Mouse (Mus musculus): ENCODE results near the gene Hspa12b. TPM values are rescaled to one million over a fixed set of nuclear protein-coding genes. Genes with fewer than 3 reads are reported as not detected.

The Hspa12b gene
- total RNA-seq, 2 experiments from 2014 or later: 9.3 to 10.9 TPM

- no peak for DNase-seq (ENCODE audit: low spot score in 2 of 2)
Measured at GRCm38 (mm10) chr2:131128636-131129157, 1.6 kb downstream of the Hspa12b start.

- DNase-seq (ENCODE audit: low spot score in 2 of 2): no peak
Measured at GRCm38 (mm10) chr2:131129836-131130235, 2.8 kb downstream of the Hspa12b start.

GRCm38 (mm10) chr2:131130849-131131248 is 3.8 kb downstream of the Hspa12b start:
- DNase-seq (ENCODE audit: low spot score in 2 of 2): no peak

GRCm38 (mm10) chr2:131132111-131132888 is 5.2 kb downstream of the Hspa12b start:
- DNase-seq (ENCODE audit: low spot score in 2 of 2): peak in 1 of 2 experiments; percentile 0

DNA sequence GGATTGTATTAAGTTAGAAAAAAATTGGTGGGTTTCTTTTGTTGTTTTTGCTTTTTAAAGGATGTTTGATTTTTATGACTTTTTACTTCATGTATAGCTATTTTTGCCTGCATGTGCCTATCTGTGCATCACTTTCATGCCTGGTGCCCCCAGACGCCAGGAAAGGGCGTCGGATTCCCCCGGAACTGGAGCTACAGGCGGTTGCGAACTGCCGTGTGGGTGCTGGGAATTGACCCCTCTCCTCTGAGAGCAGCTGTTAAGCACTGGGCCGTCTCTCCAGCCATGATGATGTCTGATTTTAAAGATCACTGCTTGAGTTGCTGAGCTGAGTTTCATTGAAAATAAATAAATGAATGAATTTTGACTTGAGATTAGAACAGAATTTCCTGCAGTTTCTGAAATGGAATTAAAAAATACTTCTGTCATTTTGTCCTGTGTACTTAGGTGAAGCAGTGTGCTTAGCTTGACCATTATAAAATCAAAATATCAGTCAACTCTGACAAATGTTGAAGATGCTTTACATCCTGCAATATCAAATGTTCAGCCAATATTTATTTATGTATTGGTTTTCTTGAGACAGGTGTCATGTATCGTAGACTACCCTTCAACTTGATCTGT is 6.0 kb downstream of the Hspa12b start, which contains the start of gene Gm11037:
Gene Gm11037, plus strand, starts transcription at position 568 of the 618 bp plus-strand sequence.
- DNase-seq (ENCODE audit: low spot score in 2 of 2): peak in 1 of 2 experiments; percentile 0

DNA sequence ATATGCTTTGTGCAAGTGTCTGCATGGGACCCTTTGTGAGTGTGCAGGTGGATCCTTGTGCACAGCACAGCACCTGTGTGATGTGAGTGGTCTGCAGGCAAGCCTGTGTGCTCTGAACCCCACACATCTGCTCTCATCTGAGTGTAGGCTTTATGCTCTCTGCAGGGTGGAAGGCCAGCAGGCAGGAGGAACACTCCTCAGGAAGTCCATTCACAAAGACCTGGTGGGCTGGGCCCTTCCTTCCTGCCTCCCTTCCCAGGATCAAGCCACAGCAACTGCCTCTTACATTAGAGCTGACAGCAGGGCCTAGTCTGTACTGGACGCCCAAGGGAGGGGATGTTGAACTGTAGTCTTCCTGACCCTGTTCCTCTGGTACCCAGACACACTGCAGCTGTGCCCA is 7.3 kb downstream of the Hspa12b start:
- DNase-seq (ENCODE audit: low spot score in 2 of 2): peak; percentile 2 to 7

DNA sequence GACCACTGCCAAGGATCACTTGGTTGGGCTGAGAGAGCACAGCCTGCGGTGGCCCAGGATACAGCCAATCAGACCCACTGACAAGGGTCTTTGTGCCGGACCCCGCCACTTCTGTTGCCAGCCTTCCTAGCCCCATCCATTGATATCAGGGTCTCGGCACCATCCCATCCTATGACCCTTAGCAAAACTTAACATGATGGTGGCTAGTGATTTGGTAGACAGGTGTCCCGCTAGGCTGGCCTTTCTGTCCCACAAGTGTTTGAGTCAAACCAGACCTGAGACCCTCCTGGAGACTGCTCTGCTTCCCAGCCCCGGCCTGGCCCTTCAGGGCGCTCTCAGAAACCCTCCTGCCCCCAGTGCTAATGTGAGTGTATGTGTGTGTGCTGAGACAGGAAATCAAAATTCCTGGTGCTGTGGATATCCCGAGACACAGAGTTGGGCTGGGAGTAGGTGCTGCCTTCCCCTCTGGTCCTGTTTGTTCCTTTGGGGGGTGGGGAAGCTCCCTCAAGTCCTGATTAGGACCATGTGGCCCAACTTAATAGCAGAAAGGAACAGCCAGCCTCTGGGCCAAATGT is 7.8 kb downstream of the Hspa12b start:
- peak; percentile 1 to 4 for DNase-seq (ENCODE audit: low spot score in 2 of 2)

DNA sequence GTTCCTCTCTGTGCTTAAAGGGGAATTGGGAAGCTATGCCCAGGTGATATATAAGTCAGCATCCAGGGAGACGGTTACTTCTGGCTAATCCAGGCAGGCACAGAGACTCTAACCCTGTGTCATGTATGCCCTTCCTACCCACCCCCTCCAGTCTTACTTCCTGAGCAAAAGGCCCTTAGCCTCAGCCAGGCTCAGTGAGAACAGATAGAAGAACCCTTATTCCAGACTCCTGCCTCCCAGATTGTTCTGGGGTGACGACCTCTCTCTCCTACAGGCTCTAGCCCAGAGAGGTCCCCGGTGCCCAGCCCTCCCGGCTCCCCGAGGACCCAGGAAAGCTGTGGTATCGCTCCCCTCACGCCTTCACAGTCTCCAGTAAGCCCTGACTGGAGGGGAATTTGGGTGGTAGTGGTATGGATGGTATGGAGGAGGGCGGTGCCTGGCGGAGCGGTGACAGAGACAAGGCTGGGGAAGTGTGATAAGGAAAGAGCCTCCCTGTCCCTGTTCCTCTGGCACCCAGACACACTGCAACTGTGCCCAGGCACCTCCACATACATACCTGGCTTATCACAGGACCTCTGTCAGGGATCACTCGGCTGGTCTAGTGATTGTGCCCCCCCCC is 8.6 kb downstream of the Hspa12b start:
- DNase-seq (ENCODE audit: low spot score in 2 of 2): peak; percentile 0 to 5

GRCm38 (mm10) chr2:131138296-131138695 is 11.2 kb downstream of the Hspa12b start:
- DNase-seq (ENCODE audit: low spot score in 2 of 2): no peak

DNA sequence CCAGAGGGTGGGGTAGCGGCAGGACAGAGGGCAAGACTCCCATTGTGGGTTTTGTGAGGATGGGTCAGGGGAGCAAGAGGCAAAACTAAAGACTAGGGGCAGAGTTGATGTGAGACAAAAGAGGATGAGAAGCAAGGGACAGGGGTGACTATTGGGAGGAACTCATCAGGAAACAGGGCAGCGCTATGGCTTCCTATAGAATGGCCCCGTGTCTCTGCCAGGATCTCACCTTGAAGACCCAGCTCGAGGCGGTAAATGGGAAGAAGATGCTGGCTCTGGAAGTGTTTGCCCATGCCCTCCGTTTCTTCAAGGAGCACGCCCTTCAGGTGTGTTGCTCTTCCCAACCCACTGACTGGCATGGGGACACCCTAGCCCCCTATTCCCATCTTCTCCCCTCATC is 11.7 kb downstream of the Hspa12b start:
- DNase-seq (ENCODE audit: low spot score in 2 of 2): no peak

DNA sequence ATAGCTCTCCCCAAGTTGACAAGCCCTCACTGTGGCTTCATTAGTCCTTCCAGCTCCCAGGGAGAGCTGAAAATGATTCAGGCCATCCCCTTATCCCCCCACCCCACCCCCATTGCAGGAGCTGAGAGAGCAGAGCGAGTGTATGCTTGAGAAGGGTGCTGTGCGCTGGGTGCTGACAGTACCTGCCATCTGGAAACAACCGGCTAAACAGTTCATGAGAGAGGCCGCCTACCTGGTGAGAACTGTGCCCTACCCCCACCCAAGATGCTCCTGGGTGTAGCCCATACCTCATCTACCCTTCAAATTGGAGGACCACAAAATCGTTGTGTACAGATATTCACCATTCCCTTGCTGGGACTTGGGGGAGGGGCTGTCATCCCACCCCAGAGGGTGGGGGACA is 12.2 kb downstream of the Hspa12b start:
- DNase-seq (ENCODE audit: low spot score in 2 of 2): no peak

DNA sequence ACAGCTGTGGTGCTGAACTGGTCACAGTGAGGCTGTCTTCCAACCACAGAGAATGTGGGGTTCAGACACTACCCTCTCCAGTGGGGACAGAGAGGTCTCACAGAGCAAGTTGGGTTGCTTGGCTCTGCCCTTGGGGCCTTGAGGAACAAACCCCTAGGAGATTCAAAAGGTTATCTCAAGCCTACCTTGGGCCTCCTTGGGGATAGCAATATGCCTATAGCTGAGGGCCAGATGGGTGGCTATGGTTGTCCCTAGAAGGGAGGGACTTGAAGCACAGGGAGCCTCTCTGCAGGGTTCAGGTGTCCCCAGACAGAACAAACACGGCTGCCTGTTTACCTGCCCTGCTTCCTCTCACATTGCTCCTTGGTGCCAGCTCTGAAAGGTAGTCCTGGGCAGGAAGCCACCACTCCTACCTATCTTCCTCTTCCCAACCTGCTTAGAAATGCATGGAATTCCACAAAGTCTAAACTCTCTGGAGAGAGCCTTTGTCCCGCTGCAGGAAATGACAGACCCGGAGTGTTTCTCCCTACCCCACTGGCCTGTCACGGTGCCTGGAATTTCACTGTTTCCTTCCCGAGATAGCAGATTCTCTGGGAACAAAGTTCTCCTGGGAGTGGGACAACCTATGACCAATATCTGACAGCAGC is 12.9 kb downstream of the Hspa12b start:
- DNase-seq (ENCODE audit: low spot score in 2 of 2): no peak

DNA sequence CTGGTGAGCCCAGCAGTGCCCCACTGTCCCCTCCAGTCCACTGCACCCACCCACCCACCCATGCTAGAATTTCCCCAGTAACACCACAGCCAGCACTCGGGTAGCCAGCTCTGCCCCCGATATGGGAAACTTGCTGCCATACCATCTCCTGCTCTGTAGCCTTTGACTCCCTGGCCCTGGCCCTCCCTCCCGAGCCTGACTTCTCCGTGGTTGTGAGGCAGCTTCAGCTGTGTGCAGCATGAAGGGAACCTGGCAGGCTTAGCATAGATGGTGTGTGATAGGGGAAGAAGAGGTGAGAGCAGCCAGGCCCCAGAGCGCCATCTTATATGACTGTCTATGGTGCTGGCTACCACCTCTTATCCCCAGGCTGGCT is 13.4 kb downstream of the Hspa12b start:
- no peak for DNase-seq (ENCODE audit: low spot score in 2 of 2)

DNA sequence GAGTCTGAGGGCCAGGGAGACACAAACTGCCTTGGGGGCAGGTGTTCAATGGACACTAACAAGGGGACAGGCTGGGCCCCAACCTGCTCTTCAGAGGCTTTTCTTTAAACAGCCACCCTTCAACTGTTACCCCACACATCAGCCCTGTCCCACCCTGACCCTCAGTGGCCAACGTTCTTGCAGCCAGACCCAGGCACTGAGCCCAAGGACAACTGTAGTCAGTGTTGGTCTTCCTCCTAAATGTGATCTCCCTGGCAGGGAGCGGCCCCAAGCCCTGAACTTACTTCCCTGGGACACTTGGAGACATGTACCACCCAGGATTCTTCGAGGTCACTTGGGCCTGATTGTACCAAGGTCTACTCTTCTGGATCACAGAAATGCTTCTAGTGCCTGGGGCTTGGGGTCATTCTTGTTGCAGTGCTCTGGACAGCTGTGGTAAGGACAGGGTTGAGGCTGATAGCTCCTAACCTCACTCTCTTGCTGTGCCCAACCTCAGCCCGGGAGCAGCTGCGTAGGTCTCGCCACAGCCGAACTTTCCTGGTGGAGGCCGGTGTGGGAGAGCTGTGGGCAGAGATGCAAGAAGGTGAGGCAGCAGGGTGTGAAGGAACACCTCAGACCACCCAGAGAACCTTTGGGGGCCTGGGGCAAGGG is 14.4 kb downstream of the Hspa12b start:
- no peak for DNase-seq (ENCODE audit: low spot score in 2 of 2)

GRCm38 (mm10) chr2:131142592-131142991 is 15.5 kb downstream of the Hspa12b start:
- DNase-seq (ENCODE audit: low spot score in 2 of 2): peak; percentile 66 to 74

DNA sequence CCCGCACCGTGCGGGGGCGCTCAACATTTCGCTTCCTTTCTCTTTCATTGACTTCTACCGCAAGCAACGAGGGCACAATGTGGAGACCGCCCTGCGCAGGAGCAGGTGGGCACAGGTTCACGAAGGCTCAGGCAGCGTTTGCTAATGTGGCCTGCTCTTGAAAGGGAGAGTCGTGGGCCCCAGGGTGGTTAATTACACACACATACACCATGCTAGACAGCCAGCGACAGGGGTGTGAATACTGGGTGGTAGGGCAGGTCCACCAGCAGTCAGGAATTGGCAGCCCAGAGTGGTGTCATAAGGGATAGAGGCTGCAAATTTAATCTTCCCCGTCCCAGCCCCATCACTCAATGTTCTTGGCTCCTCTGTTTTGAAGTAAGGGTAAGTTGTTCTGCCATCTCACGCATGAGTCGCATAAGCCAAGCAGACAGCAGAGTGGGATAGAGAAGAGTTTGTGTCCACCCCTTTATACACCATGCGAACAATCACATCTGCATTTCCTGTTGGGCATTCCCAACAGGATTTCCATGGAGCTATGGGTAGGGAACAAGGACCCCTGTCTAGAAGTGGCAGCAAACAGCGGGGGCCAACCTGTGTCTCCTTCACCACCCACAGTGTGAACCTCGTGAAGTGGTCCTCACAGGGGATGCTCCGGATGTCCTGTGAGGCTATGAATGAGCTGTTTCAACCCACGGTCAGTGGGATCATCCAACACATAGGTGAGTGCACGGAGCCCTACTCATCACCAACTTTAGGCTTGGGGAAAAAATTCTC is 16.1 kb downstream of the Hspa12b start:
- DNase-seq (ENCODE audit: low spot score in 2 of 2): no peak

DNA sequence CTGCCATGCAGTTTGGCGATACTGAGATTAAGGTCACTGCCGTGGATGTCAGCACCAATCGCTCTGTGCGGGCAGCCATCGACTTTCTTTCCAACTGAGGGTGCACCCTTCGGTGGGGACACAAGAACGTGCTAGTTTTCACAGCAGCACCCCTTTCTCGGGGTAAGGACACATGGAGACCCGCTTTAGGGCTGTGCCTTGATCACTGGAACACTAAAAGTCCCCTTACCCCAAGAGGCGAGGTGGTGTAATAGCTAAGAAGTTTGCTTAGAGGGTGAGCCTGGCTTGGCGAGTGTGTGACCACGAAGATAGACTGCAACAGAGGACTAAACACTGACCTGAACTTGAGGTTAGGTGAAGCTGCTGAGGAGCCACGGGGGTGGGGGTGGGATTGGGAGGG is 18.0 kb downstream of the Hspa12b start:
- DNase-seq (ENCODE audit: low spot score in 2 of 2): no peak

GRCm38 (mm10) chr2:131145536-131145935 is 18.5 kb downstream of the Hspa12b start:
- DNase-seq (ENCODE audit: low spot score in 2 of 2): no peak

GRCm38 (mm10) chr2:131146193-131147042 is 19.3 kb downstream of the Hspa12b start:
- no peak for DNase-seq (ENCODE audit: low spot score in 2 of 2)

All from layer of hippocampus, postnatal 10 days (tissue).